Mouse (Mus musculus) kidney, postnatal 0 days (tissue): ENCODE measurements around the gene Hoxa7. TPM values are rescaled to one million over a fixed set of nuclear protein-coding genes. Genes with fewer than 3 reads are reported as not detected.

ENCODE experiments used
- ATAC-seq: fragments of 200-750 bp; cut with Nextera tagmentation; replicated peaks from 2 replicates; pipeline ENCODE4 v1.8.0; 2017; ENCODE audit warnings: low read depth, moderate number of reproducible peaks, moderate TSS enrichment, moderate library complexity; ENCODE audit not compliant: low FRiP score
- DNase-seq: peaks from one replicate; pipeline ENCODE4 v3.0.0-alpha.2; 2016; ENCODE audit warnings: low spot score
- H3K27ac ChIP-seq: fragments of 300-500 bp; sonication (generic); 2 replicates; pipeline ENCODE4 v1.5.1; 2014; ENCODE audit warnings: mild to moderate bottlenecking
- H3K27me3 ChIP-seq: fragments of 300-500 bp; sonication (generic); 2 replicates; pipeline ENCODE4 v1.6.1; 2014; ENCODE audit warnings: low read length, mixed read lengths; ENCODE audit not compliant: insufficient read depth
- H3K36me3 ChIP-seq: fragments of 300-500 bp; sonication (generic); 2 replicates; pipeline ENCODE4 v1.6.1; 2014; ENCODE audit warnings: low read length, mixed read lengths; ENCODE audit not compliant: insufficient read depth
- H3K4me1 ChIP-seq: fragments of 300-500 bp; sonication (generic); replicated peaks from 2 replicates; pipeline ENCODE4 v1.6.1; 2014; ENCODE audit warnings: antibody characterized with exemption, low read length, mixed read lengths; ENCODE audit not compliant: insufficient read depth
- H3K4me2 ChIP-seq: fragments of 300-500 bp; sonication (generic); 2 replicates; pipeline ENCODE4 v1.6.1; 2014; ENCODE audit warnings: mild to moderate bottlenecking, low read length, moderate library complexity, mixed read lengths
- H3K4me3 ChIP-seq: fragments of 300-500 bp; sonication (generic); replicated peaks from 2 replicates; pipeline ENCODE4 v1.5.1; 2014; ENCODE audit warnings: low read depth, low read length
- H3K9ac ChIP-seq: fragments of 300-500 bp; sonication (generic); 2 replicates; pipeline ENCODE4 v1.6.1; 2014; ENCODE audit warnings: low read depth, low read length
- H3K9me3 ChIP-seq: fragments of 300-500 bp; sonication (generic); replicated peaks from 2 replicates; pipeline ENCODE4 v1.6.1; 2016; ENCODE audit warnings: low read length, inconsistent platforms, mixed read lengths
- CTCF ChIP-seq: IDR thresholded peaks from 2 replicates; pipeline ENCODE4 v1.5.1; 2016; ENCODE audit warnings: antibody characterized with exemption, low read depth, mild to moderate bottlenecking, moderate library complexity
- WGBS: fragments of 180-500 bp; shearing (Covaris S2); extraction: QIAGEN DNeasy Blood & Tissue Kit; methylation state at CpG from one replicate; pipeline ENCODE4 v1.1.7; 2014; 5-methylcytosine and 5-hydroxymethylcytosine counted together
- polyA plus RNA-seq: library from polyadenylated mRNA; unstranded; fragments of >200 nt; fragmentation: Nextera tagmentation; extraction: Ambion mirVana; gene quantifications from 2 replicates; pipeline ENCODE4 v1.2.1, GENCODE M21; 2015

Gene Hoxa7
- polyA plus RNA-seq, 1 experiment from 2014 or later, result 29.7 TPM

DNA sequence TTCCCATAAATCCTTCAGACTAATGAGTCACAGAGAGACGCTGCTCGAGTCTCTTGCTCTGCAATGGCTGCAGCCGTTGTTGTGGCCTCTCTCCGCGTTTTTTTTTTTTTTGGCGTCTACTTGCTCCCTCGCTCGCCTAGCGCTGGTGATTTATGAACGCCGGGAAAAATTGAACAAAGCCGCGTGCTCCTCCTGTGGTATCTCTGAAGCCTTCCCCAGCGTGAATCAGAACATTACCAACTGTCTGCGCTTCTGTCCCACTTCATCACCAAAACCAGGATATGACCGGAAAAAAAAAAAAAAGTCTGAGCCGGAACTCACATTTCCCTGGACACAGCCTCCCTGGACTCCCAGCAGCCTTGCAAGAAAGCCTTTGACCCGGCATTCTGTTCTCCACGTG, 36.4 kb downstream of the Hoxa7 start:
- Histone ChIP-seq H3K4me1 (peaks cover 85% of the 10 kb centered on the region), H3K36me3 (0 out of 2 replicates have a peak, but pooled peaks cover 6% of the 10 kb centered on the region), H3K4me2 (peak overlapping the region; percentile 33), H3K4me3 (no peak overlapping the region), H3K27me3 (no peaks in the 10 kb centered on the region), H3K9me3 (no peaks in the 10 kb centered on the region), H3K27ac (no peak overlapping the region; the same call in 1 of the 2 replicates), H3K9ac (no peak overlapping the region)
- TF ChIP-seq CTCF, result no peak
- DNase-seq (peak; percentile 63), ATAC-seq (no peak)
- 7% methylated on average over 19 of the region's 19 CpGs for WGBS

DNA sequence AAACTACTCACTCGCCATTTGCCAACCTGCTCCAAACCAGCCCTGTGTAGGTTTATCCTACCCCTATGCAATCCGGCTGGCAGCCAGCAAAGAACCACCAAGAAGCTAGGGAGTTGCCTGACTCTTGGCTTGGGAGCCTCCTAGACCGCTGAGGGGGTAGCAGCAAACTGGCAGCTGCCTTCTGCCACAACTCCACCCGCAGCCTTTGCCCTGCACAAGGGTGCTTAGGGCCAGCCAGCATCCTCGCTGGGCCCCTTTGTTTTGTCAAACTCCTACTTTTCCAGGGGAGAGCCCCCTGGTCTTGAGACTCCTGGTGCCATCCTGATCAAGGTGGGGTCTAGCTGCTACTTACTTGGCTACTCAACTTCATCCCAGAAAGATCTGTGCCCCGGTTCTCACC, 37.0 kb downstream of the Hoxa7 start:
- peak overlapping the region; percentile 27; the same call in 1 of the 2 replicates for H3K9ac ChIP-seq
- TF ChIP-seq CTCF, result no peak
- H3K27ac ChIP-seq, result peak overlapping the region; percentile 93
- ATAC-seq (no peak), DNase-seq (no peak)
- WGBS, result 25% methylated on average over 6 of the region's 6 CpGs
- H3K27me3 ChIP-seq, result no peaks in the 10 kb centered on the region
- H3K4me3 ChIP-seq, result no peak overlapping the region
- peaks cover 83% of the 10 kb centered on the region for H3K4me1 ChIP-seq
- H3K9me3 ChIP-seq, result no peaks in the 10 kb centered on the region
- 0 out of 2 replicates have a peak, but pooled peaks cover 3% of the 10 kb centered on the region for H3K36me3 ChIP-seq
- peak overlapping the region; percentile 33 for H3K4me2 ChIP-seq

DNA sequence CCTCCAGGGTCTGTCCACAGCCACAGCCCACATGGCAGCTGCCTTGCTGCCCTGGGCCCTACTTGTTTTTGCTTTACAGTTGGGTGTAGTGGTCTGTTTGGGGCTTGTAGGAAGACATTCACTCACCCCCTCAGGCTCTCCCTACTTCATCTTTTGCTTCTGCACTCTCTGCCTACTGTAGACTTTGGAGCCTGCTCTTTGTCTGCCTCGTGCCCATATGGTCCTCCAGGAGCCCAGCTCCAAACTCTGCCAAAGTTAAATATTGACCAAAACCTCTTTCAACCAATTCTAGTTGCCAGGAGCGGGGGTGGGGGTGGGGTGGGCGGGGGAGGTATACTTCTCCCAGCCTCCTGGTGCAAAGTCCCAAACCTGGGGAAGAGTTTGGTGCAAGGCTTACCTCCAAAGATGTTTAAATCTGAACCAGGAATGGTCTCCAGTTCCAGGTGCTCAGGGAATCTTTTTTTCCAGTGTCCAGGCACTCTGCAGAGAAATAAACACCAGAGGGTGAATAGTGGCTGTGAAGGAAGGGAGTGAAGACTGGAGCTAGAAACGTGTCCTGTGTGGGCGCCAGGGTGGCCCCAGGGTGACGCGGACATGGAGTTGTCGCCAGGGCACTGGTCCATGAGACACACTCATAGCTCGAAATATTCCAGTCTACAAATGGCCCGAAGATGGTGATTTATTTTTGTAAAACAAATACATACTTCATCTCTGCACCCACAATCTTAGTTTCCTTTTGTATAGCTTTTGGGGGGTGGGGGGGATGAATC, 38.2 kb downstream of the Hoxa7 start:
- ATAC-seq, result peak; percentile 67

DNA sequence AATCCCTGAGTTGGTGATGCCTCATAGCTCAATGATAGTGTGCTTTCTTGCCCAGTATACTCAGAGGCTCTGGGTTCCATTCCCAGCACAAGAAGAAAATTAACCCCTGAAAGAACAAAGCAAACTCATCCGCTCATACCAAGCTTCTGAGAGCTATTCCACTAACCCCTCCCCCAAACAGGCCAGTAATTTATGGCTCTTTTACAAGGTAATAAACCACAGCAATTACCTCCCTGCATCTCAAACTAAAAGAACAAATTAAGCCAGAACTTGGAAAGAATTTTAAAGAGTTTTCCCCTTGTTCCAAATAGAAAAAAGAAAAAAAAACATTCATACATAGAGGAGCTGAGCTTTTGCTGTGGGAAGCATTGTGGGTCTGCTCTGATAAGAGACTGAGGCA, 38.9 kb downstream of the Hoxa7 start:
- ATAC-seq, result no peak
- Histone ChIP-seq H3K27me3 (no peaks in the 10 kb centered on the region), H3K9ac (no peak overlapping the region), H3K27ac (peak overlapping the region; percentile 93), H3K4me1 (peaks cover 76% of the 10 kb centered on the region), H3K4me2 (peak overlapping the region; percentile 33; the same call in 1 of the 2 replicates), H3K9me3 (no peaks in the 10 kb centered on the region), H3K36me3 (0 out of 2 replicates have a peak, but pooled peaks cover 3% of the 10 kb centered on the region), H3K4me3 (no peak overlapping the region)
- WGBS, result 24% methylated on average over 1 of the region's 1 CpGs
- DNase-seq, result peak; percentile 66
- no peak for TF ChIP-seq CTCF

More for the DNA sequence above, 38.2 kb downstream of the Hoxa7 start:
- DNase-seq, result peak; percentile 57
- Histone ChIP-seq H3K4me2 (peak overlapping the region; percentile 33), H3K9me3 (no peaks in the 10 kb centered on the region), H3K9ac (peak overlapping the region; percentile 19; the same call in 1 of the 2 replicates), H3K36me3 (0 out of 2 replicates have a peak, but pooled peaks cover 3% of the 10 kb centered on the region), H3K27ac (peak overlapping the region; percentile 93), H3K4me1 (peaks cover 82% of the 10 kb centered on the region), H3K27me3 (no peaks in the 10 kb centered on the region), H3K4me3 (no peak overlapping the region)
- no peak for TF ChIP-seq CTCF
- WGBS, result 18% methylated on average over 10 of the region's 10 CpGs

DNA sequence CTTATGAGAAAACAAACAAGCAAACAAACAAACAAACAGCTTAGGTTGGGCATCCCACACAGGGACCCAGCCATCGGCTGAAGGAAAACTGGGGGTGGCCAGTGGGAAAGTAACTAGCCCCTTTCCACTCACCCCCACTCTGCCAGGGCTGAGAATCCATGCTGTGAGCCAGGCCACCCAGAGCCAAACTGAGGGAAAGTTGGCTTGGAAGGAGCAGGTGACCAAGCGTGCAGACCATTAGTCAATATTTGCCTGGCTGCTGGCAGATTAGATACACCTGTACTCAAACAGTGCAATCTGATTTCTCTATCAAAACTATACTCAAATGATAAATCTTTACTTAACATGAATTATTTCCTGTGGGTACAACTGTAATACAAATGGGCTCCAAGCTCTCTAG, 39.6 kb downstream of the Hoxa7 start:
- H3K9ac ChIP-seq, result no peak overlapping the region
- H3K4me2 ChIP-seq, result no peak overlapping the region
- TF ChIP-seq CTCF, result no peak
- no peaks in the 10 kb centered on the region for H3K27me3 ChIP-seq
- no peak overlapping the region for H3K27ac ChIP-seq
- ATAC-seq, result no peak
- WGBS, result 54% methylated on average over 2 of the region's 2 CpGs
- H3K4me1 ChIP-seq, result peaks cover 72% of the 10 kb centered on the region
- H3K36me3 ChIP-seq, result 0 out of 2 replicates have a peak, but pooled peaks cover 3% of the 10 kb centered on the region
- no peaks in the 10 kb centered on the region for H3K9me3 ChIP-seq
- no peak for DNase-seq
- no peak overlapping the region for H3K4me3 ChIP-seq

DNA sequence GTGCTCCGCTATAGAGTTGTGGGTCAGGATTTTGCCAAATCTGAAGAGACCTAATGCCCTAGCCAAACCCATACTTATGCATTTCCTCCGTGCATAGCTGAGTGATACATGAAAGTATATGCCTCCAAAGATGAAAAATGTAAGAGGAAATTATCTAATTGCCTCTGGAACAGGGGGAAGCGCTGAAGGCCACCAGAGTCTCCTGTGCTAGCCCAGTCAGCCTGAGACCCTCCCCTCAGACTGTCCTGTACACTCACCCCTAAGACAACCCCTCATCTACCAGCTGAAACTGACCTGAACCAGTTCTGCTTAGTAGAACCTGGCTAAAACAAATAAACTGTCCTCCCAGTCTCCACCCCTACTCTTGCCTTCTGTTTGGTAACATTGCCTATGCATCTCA, 40.9 kb downstream of the Hoxa7 start:
- Histone ChIP-seq H3K27ac (peak overlapping the region; percentile 54; the same call in 1 of the 2 replicates), H3K4me2 (peak overlapping the region; percentile 81), H3K9me3 (no peaks in the 10 kb centered on the region), H3K4me3 (no peak overlapping the region), H3K27me3 (no peaks in the 10 kb centered on the region), H3K36me3 (0 out of 2 replicates have a peak, but pooled peaks cover 3% of the 10 kb centered on the region), H3K9ac (peak overlapping the region; percentile 88; the same call in 1 of the 2 replicates), H3K4me1 (peaks cover 70% of the 10 kb centered on the region)
- DNase-seq (no peak), ATAC-seq (no peak)
- 54% methylated on average over 3 of the region's 3 CpGs for WGBS
- no peak for TF ChIP-seq CTCF
